Mouse (Mus musculus) hindbrain, postnatal 0 days (tissue): ENCODE results near the gene Rps5. TPM values are rescaled to one million over a fixed set of nuclear protein-coding genes. Genes with fewer than 3 reads are reported as not detected.

Source experiments
- ATAC-seq: fragments of 200-750 bp; cut with Nextera tagmentation; 2 replicates; pipeline ENCODE4 v1.8.0; 2017; ENCODE audit warnings: mild to moderate bottlenecking, moderate TSS enrichment, moderate library complexity
- DNase-seq: peaks from one replicate; pipeline ENCODE4 v3.0.0-alpha.2; 2015; ENCODE audit warnings: low spot score
- H3K27ac ChIP-seq: fragments of 300-500 bp; sonication (generic); 2 replicates; pipeline ENCODE4 v1.5.1; 2014; ENCODE audit warnings: mild to moderate bottlenecking
- H3K27me3 ChIP-seq: fragments of 300-500 bp; sonication (generic); 2 replicates; pipeline ENCODE4 v1.6.1; 2014; ENCODE audit warnings: low read length, mixed read lengths; ENCODE audit not compliant: insufficient read depth
- H3K36me3 ChIP-seq: fragments of 300-500 bp; sonication (generic); 2 replicates; pipeline ENCODE4 v1.6.1; 2014; ENCODE audit warnings: low read length, mixed read lengths; ENCODE audit not compliant: insufficient read depth
- H3K4me1 ChIP-seq: fragments of 300-500 bp; sonication (generic); 2 replicates; pipeline ENCODE4 v1.6.1; 2014; ENCODE audit warnings: antibody characterized with exemption, low read length, mixed read lengths; ENCODE audit not compliant: insufficient read depth
- H3K4me2 ChIP-seq: fragments of 300-500 bp; sonication (generic); 2 replicates; pipeline ENCODE4 v1.6.1; 2014; ENCODE audit warnings: low read depth, mild to moderate bottlenecking, low read length, moderate library complexity, mixed read lengths
- H3K4me3 ChIP-seq: fragments of 300-500 bp; sonication (generic); 2 replicates; pipeline ENCODE4 v1.5.1; 2014; ENCODE audit warnings: low read length
- H3K9ac ChIP-seq: fragments of 300-500 bp; sonication (generic); replicated peaks from 2 replicates; pipeline ENCODE4 v1.6.1; 2014; ENCODE audit warnings: mild to moderate bottlenecking, low read length, moderate library complexity, mixed read lengths
- H3K9me3 ChIP-seq: fragments of 300-500 bp; sonication (generic); 2 replicates; pipeline ENCODE4 v1.6.1; 2016; ENCODE audit warnings: low read length, mixed read lengths
- CTCF ChIP-seq: IDR thresholded peaks from 2 replicates; pipeline ENCODE4 v1.5.1; 2016; ENCODE audit warnings: antibody characterized with exemption, control low read depth, low read depth
- WGBS: fragments of 180-500 bp; shearing (Covaris S2); extraction: QIAGEN DNeasy Blood & Tissue Kit; methylation state at CpG from one replicate; pipeline ENCODE4 v1.1.7; 2014; 5-methylcytosine and 5-hydroxymethylcytosine counted together
- polyA plus RNA-seq: library from polyadenylated mRNA; unstranded; fragments of >200 nt; fragmentation: Nextera tagmentation; extraction: Ambion mirVana; gene quantifications from 2 replicates; pipeline ENCODE4 v1.2.1, GENCODE M21; 2015
- total RNA-seq: library from RNA; depleted of rRNA; stranded (reverse); fragments of >200 nt; gene quantifications from 2 replicates; pipeline ENCODE4 v1.2.3, GENCODE M21; 2014

The Rps5 gene
- total and polyA plus RNA-seq, 2 experiments from 2014 or later: 658 to 1,864 TPM

GRCm38 (mm10) chr7:12949032-12949871, 27.2 kb downstream of the Rps5 start:
- TF ChIP-seq CTCF: peak; percentile 27
- peak overlapping the region; percentile 56 for H3K9ac ChIP-seq
- 8% methylated on average over 35 of the region's 35 CpGs for WGBS
- no peaks in the 10 kb centered on the region for H3K27me3 ChIP-seq
- H3K4me2 ChIP-seq: peak overlapping the region; percentile 89
- no peaks in the 10 kb centered on the region for H3K9me3 ChIP-seq
- H3K27ac ChIP-seq: peak overlapping the region; percentile 82
- peaks cover 5% of the 10 kb centered on the region; the same call in 1 of the 2 replicates for H3K4me1 ChIP-seq
- ATAC-seq: peak; percentile 98
- DNase-seq: peak; percentile 98
- H3K36me3 ChIP-seq: no peaks in the 10 kb centered on the region
- peak overlapping the region; percentile 40 for H3K4me3 ChIP-seq

GRCm38 (mm10) chr7:12949872-12950229, 27.8 kb downstream of the Rps5 start:
- H3K4me1 ChIP-seq: peaks cover 5% of the 10 kb centered on the region; the same call in 1 of the 2 replicates
- 10% methylated on average over 16 of the region's 16 CpGs for WGBS
- H3K27me3 ChIP-seq: no peaks in the 10 kb centered on the region
- H3K9me3 ChIP-seq: no peaks in the 10 kb centered on the region
- H3K4me3 ChIP-seq: peak overlapping the region; percentile 40
- peak overlapping the region; percentile 56 for H3K9ac ChIP-seq
- H3K36me3 ChIP-seq: no peaks in the 10 kb centered on the region
- peak overlapping the region; percentile 89 for H3K4me2 ChIP-seq
- H3K27ac ChIP-seq: peak overlapping the region; percentile 76
- DNase-seq: no peak
- TF ChIP-seq CTCF: no peak
- ATAC-seq: no peak

- peak; percentile 61 for TF ChIP-seq CTCF
- DNase-seq (peak; percentile 45), ATAC-seq (peak; percentile 62; the same call in 1 of the 2 replicates)
- Histone ChIP-seq H3K27me3 (no peaks in the 10 kb centered on the region), H3K4me1 (peaks cover 4% of the 10 kb centered on the region; the same call in 1 of the 2 replicates), H3K27ac (no peak overlapping the region), H3K36me3 (no peaks in the 10 kb centered on the region), H3K9me3 (no peaks in the 10 kb centered on the region), H3K4me3 (no peak overlapping the region), H3K9ac (no peak overlapping the region), H3K4me2 (no peak overlapping the region)
- 56% methylated on average over 3 of the region's 3 CpGs for WGBS
These were observed 32.8 kb downstream of the Rps5 start for GRCm38 (mm10) chr7:12954896-12955295.

- Histone ChIP-seq H3K4me2 (no peak overlapping the region), H3K27me3 (no peaks in the 10 kb centered on the region), H3K9me3 (no peaks in the 10 kb centered on the region), H3K4me3 (no peak overlapping the region), H3K36me3 (no peaks in the 10 kb centered on the region), H3K27ac (no peak overlapping the region), H3K9ac (no peak overlapping the region), H3K4me1 (no peaks in the 10 kb centered on the region)
- no peak for ATAC-seq
- no peak for DNase-seq
- 71% methylated on average over 5 of the region's 5 CpGs for WGBS
- TF ChIP-seq CTCF: no peak
These were observed 35.4 kb downstream of the Rps5 start for GRCm38 (mm10) chr7:12957511-12957910.

- no peaks in the 10 kb centered on the region for H3K36me3 ChIP-seq
- ATAC-seq: no peak
- DNase-seq: no peak
- TF ChIP-seq CTCF: no peak
- WGBS: 82% methylated on average over 4 of the region's 4 CpGs
- H3K9ac ChIP-seq: no peak overlapping the region
- no peaks in the 10 kb centered on the region for H3K27me3 ChIP-seq
- no peak overlapping the region for H3K27ac ChIP-seq
- no peak overlapping the region for H3K4me3 ChIP-seq
- H3K9me3 ChIP-seq: no peaks in the 10 kb centered on the region
- H3K4me2 ChIP-seq: no peak overlapping the region
- H3K4me1 ChIP-seq: no peaks in the 10 kb centered on the region
These were observed 36.9 kb downstream of the Rps5 start for GRCm38 (mm10) chr7:12958948-12959347.

GRCm38 (mm10) chr7:12959718-12960117, 37.6 kb downstream of the Rps5 start:
- Histone ChIP-seq H3K9me3 (no peaks in the 10 kb centered on the region), H3K4me2 (no peak overlapping the region), H3K4me3 (no peak overlapping the region), H3K27me3 (no peaks in the 10 kb centered on the region), H3K36me3 (no peaks in the 10 kb centered on the region), H3K9ac (no peak overlapping the region), H3K27ac (no peak overlapping the region), H3K4me1 (0 out of 2 replicates have a peak, but pooled peaks cover 1% of the 10 kb centered on the region)
- TF ChIP-seq CTCF: no peak
- 17% methylated on average over 4 of the region's 4 CpGs for WGBS
- ATAC-seq (no peak), DNase-seq (no peak)
